Mouse (Mus musculus) retina, adult 2 months (tissue): ENCODE data around the gene Eipr1.

ENCODE experiments used
- DNase-seq: peaks from one replicate; pipeline ENCODE4 v3.0.0-alpha.2; 2012; ENCODE audit warnings: low read depth, low spot score

The Eipr1 gene

DNA sequence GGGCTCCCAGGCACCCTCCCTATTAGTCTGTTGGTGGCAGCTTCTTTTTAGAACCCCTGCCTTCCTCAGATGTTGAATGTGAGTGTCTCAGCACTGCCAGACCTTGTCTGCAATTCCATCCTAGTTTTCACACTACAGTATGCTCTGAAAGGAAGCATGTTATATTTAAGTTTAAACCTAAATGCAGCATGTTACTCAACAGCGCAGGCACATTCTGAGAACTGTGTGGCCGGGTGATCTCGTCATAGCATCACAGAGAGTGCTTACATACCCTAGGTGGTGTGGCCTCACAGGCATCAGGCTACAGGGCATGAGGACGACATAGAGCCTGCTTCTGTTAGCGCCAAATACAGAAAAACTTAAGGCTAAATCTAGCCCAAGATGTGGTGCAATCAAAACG, 24.0 kb downstream of the Eipr1 start:
- no peak for DNase-seq

GRCm38 (mm10) chr12:28780180-28780579, 28.6 kb downstream of the Eipr1 start:
- no peak for DNase-seq

- DNase-seq, result no peak
These were observed 31.0 kb downstream of the Eipr1 start for GRCm38 (mm10) chr12:28782637-28783036.

DNA sequence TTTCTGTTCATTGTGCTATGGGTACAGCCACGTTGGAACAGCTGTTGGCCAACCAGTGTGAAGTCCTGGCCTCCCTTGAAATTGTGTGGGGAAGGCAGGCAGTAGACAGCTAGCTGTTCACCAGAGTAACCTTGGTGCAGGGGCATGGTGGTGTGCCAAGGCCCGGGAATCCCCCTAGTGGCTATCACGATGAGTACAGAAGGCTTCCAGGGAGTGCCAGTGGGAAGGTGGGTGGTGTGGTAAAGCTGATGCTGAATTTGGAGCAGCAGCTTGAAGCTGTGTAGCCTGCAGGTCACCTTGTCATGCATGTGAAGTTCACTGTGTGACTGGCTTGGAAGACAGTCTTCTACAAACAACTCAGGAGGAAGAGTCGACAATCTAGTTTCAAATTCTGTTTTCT, 32.8 kb downstream of the Eipr1 start:
- DNase-seq, result no peak

DNA sequence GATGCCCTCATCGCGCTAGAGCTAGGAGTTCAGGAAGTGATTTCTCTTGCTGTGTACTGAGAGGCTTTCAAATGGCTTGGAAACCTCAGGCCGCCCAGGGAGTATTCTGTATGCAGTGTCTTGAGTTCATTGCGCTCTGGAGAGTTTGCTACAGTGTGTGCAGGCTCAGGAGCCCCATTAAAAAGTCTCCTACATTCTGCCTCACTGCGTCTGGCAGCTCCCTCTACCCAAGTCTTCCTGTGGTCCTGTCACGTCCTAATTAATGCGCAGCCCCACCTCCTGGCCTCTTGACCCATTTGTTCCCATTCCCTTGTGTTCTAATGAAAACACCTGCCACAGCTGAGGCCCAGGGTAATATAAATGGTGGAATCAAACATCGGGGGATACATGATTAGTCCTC, 33.3 kb downstream of the Eipr1 start:
- no peak for DNase-seq

GRCm38 (mm10) chr12:28785299-28785698, 33.7 kb downstream of the Eipr1 start:
- DNase-seq, result no peak

- no peak for DNase-seq
These were observed 34.7 kb downstream of the Eipr1 start for GRCm38 (mm10) chr12:28786310-28786709.

GRCm38 (mm10) chr12:28792613-28793012, 41.0 kb downstream of the Eipr1 start:
- no peak for DNase-seq

DNA sequence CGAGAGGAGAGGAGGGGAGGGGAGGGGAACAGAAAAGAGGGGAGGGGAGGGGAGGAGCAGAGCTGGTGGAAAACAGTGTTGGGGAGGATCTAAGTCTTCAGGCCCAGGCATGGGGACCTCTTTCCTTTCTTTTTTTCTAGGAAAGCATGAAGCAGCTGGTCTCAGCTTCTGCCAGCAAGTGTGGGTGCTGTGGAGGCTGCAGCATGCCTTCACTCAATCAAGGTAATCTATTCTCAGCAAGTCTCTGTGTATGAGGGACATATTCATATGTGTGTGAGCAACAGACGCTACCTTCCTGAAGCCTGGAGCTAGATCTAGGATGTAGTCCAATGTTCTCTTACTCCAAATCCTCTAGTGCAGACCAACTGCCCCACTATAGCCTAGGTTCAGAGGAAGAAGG, 42.1 kb downstream of the Eipr1 start:
- DNase-seq, result no peak

DNA sequence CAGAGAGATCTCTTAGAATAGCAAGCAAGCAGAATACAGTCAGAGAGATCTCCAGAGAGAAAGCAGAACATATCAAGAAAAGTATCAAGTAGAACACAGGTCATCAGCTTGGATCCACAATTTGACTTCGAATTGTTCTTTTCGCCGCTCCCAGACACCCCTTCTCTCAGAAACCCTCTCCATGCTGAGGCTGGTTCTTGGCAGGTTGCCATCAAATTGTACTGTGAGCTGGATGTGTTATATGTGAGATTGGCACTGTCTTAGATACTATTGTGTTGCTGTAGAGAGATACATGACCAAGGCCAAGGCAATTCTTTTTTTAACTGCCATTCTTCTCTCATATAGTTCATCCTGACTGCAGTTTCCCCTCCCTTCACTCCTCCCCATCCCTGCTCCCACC, 43.4 kb downstream of the Eipr1 start:
- no peak for DNase-seq

DNA sequence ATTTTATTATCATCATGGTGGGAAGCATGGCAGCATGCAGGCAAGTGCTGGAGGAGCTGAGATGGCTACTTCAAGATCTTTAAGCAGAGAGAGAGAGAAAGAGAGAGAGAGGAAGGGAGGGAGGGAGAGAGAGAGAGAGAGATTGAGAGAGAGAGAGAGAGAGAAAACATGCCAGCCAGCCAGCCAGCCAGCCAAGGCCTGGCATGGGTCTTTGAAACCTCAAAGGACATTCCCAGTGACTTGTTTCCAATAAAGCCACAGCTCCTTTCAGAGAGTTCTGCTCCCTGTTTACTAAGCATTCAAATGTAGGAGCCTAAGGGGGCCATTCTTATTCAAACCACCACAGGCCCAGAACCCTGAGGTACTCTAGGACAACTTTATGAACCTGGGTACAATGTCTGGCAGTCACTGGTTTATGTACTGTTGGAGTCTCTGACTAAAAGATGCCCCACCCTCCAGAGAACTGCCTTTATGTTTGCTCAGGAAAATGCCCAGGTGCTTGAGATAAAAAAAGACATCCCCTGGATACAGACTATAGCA, 45.3 kb downstream of the Eipr1 start:
- DNase-seq, result no peak

GRCm38 (mm10) chr12:28799798-28800411, 48.3 kb downstream of the Eipr1 start:
- DNase-seq, result no peak

DNA sequence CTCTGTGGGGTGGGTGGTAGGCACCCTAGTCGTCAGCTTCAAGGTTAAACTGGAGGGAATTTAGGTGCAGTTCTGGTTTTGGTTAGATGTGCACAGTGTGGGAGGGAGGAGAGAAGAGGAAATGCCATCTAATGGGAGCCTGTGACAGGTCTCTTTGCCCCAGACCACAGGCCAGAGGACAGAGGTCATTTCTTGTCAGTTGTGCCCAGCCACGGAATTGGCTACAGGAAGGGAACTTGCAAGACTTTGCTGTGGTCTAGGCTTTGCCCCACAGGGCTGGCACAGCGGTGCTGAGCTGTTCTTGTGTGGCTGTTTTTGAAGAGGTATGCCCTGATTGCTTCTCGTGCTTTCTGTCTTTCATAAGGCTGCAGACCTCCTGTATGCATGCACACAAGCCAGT, 48.8 kb downstream of the Eipr1 start:
- no peak for DNase-seq

DNA sequence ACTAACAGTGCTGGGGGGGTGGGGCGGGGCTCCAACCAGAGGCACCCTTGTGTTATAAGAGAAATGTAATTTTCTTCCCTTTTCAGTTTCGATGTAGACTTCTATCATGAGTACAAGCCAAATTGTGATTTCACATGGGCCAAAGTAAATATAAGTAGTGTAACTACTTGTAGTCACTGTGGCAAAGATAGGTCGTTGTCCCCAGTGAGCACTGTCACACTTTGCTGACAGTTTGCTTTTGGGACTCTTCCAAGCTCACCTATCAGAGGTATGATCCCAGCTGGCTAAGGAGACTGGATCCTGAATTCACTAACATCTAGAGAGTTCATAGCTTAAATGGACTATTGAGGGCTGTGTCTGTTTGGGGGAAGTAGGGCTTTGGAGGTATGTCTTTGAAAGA, 49.3 kb downstream of the Eipr1 start:
- no peak for DNase-seq

DNA sequence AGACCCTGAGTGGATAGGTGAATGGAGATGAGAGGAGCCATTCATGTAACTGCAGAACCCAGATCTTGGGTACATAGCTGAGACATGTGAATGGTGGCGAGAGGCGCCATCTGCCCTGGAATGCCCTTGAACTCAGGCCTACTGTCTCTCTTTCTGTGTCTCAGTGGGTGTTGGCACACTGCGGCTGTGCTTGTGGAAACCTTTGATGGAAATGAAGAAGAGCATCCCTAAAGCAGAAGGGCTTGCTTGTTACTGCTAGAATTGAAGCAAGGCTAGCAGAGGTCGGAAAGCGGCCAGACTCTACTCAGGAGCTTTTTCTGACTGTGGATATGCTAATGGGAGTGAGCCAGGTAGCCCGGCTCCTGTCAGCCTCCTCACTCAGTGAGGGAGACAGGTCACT, 50.1 kb downstream of the Eipr1 start:
- no peak for DNase-seq

- DNase-seq, result no peak
These were observed 51.4 kb downstream of the Eipr1 start for GRCm38 (mm10) chr12:28803043-28803442.

DNA sequence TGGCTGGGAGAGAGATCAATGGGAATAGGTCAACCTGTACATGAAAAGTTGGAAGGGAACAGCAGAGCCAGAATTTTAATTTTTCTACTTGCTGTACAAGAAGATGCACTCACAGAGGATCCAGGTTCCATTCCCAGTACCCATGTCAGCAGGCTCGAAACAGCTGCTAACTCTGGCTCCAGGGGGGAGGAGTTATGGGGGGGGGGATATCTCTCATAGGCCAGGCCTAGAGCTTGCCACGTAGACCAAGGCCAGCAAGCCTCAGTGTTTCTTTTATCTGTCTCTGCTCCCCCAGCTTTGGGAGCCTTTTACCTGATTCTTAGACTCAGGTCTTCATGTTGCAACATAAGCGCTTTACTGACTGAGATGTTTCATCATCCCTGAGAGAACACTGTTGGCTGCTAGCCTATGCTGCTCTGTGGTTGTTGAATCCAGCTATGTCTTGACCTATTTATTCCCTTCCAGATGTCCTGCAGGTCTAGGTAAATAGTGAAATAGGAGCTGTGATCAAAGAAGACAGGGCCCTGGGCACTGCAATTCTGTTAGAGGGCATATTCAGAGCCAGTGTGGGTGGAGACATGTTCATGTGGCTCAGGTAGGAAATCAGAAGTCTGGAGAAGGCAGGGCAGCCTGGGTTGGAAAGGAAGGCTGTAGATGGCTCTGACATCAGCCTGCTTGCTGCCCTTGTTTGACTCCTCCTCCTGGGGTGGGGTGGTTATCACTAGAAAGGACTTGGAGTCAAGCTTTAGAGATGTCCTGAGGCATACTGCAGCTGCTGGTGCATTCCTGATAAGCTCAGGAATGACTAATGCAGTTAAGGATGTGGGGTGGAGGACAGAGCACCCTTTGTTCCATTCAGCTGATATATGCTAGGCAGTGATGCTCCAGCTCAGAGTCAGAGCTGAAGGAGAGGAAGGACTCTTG, 53.2 kb downstream of the Eipr1 start:
- no peak for DNase-seq

- no peak for DNase-seq
These were observed 57.3 kb downstream of the Eipr1 start for GRCm38 (mm10) chr12:28808786-28809375.

- DNase-seq, result no peak
These were observed 58.2 kb downstream of the Eipr1 start for GRCm38 (mm10) chr12:28809756-28810337.

GRCm38 (mm10) chr12:28816681-28817426, 65.3 kb downstream of the Eipr1 start:
- DNase-seq, result no peak

- peak; percentile 88 for DNase-seq
These were observed 65.8 kb downstream of the Eipr1 start for GRCm38 (mm10) chr12:28817427-28817752.

DNA sequence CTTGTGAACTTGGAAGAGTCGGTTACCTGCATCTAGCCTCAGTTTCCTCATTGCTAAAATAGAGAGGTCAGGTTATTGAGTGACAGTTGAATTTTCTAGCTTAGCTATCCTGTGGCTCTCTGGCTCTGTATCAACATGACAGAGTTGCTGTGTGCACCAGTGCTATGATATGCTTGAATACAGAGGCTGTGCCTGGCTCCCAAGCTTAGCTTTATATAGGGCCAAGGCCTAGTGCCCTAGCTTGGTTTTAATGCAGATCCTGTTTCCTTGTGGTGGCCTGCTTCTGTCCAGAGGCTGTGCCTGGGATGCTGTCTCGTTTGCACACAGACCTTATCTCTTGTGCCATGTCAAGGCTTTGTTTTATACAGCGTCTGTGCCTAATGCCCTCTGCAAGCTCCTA, 66.3 kb downstream of the Eipr1 start:
- no peak for DNase-seq
